Mouse (Mus musculus) hindbrain, embryonic 16.5 days (tissue): ENCODE data around the gene Pfdn2. TPM values are rescaled to one million over a fixed set of nuclear protein-coding genes. Genes with fewer than 3 reads are reported as not detected.

Experiments
- ATAC-seq: fragments of 200-750 bp; cut with Nextera tagmentation; 2 replicates; pipeline ENCODE4 v1.8.0; 2017; ENCODE audit warnings: moderate TSS enrichment, moderate library complexity
- H3K27ac ChIP-seq: fragments of 300-500 bp; sonication (generic); 2 replicates; pipeline ENCODE4 v1.5.1; 2014; ENCODE audit warnings: low read depth, mild to moderate bottlenecking, control low read depth, low read length, moderate library complexity
- H3K27me3 ChIP-seq: fragments of 300-500 bp; sonication (generic); replicated peaks from 2 replicates; pipeline ENCODE4 v1.6.1; 2014; ENCODE audit warnings: low read length; ENCODE audit not compliant: control insufficient read depth, insufficient read depth
- H3K36me3 ChIP-seq: fragments of 300-500 bp; sonication (generic); 2 replicates; pipeline ENCODE4 v1.6.1; 2014; ENCODE audit warnings: mild to moderate bottlenecking, low read length, moderate library complexity, mixed read lengths; ENCODE audit not compliant: control insufficient read depth, insufficient read depth
- H3K4me1 ChIP-seq: fragments of 300-500 bp; sonication (generic); 2 replicates; pipeline ENCODE4 v1.6.1; 2014; ENCODE audit warnings: low read depth, low read length; ENCODE audit not compliant: control insufficient read depth, insufficient read depth
- H3K4me2 ChIP-seq: fragments of 300-500 bp; sonication (generic); 2 replicates; pipeline ENCODE4 v1.6.1; 2014; ENCODE audit warnings: mild to moderate bottlenecking, low read length, control low read depth, moderate library complexity
- H3K4me3 ChIP-seq: fragments of 300-500 bp; sonication (generic); 2 replicates; pipeline ENCODE4 v1.5.1; 2014; ENCODE audit warnings: mild to moderate bottlenecking, low read length, control low read depth, moderate library complexity
- H3K9ac ChIP-seq: fragments of 300-500 bp; sonication (generic); 2 replicates; pipeline ENCODE4 v1.6.1; 2014; ENCODE audit warnings: low read depth, mild to moderate bottlenecking, control low read depth, low read length, moderate library complexity
- H3K9me3 ChIP-seq: fragments of 300-500 bp; sonication (generic); 2 replicates; pipeline ENCODE4 v1.6.1; 2014; ENCODE audit warnings: mild to moderate bottlenecking, low read length, moderate library complexity; ENCODE audit not compliant: control insufficient read depth
- WGBS: fragments of 180-500 bp; shearing (Covaris S2); extraction: QIAGEN DNeasy Blood & Tissue Kit; methylation state at CpG from one replicate; pipeline ENCODE4 v1.1.7; 2014; 5-methylcytosine and 5-hydroxymethylcytosine counted together
- polyA plus RNA-seq: library from polyadenylated mRNA; unstranded; fragments of >200 nt; fragmentation: Nextera tagmentation; extraction: Ambion mirVana; gene quantifications from 2 replicates; pipeline ENCODE4 v1.2.1, GENCODE M21; 2015

Pfdn2 gene
- polyA plus RNA-seq, 1 experiment from 2014 or later: 143 TPM

- no peak overlapping the region for H3K9ac ChIP-seq
- H3K4me3 ChIP-seq: no peak overlapping the region
- 61% methylated on average over 7 of the region's 7 CpGs for WGBS
- no peaks in the 10 kb centered on the region for H3K27me3 ChIP-seq
- H3K36me3 ChIP-seq: no peaks in the 10 kb centered on the region
- ATAC-seq: no peak
- no peaks in the 10 kb centered on the region for H3K9me3 ChIP-seq
- no peak overlapping the region for H3K4me2 ChIP-seq
- no peak overlapping the region for H3K27ac ChIP-seq
- peaks cover 6% of the 10 kb centered on the region; the same call in 1 of the 2 replicates for H3K4me1 ChIP-seq
Measured at GRCm38 (mm10) chr1:171365934-171366333, 20.5 kb downstream of the Pfdn2 start.

- H3K27me3 ChIP-seq: no peaks in the 10 kb centered on the region; the same call in 1 of the 2 replicates
- 48% methylated on average over 20 of the region's 20 CpGs for WGBS
- no peak within 1 kb of the TSS for H3K27ac ChIP-seq
- no peak within 1 kb of the TSS for H3K9ac ChIP-seq
- no peak within 1 kb of the TSS for H3K4me3 ChIP-seq
- H3K36me3 ChIP-seq: no peaks in the 10 kb centered on the region
- no peaks in the 10 kb centered on the region for H3K9me3 ChIP-seq
- no peaks in the 10 kb centered on the region for H3K4me1 ChIP-seq
- no peak for ATAC-seq
- no peak within 1 kb of the TSS for H3K4me2 ChIP-seq
Measured at GRCm38 (mm10) chr1:171369845-171370556, 24.5 kb downstream of the Pfdn2 start, which contains the start of gene Nectin4. Gene Nectin4 (plus strand): TSS chr1:171370099.

GRCm38 (mm10) chr1:171372880-171373279 lies 27.4 kb downstream of the Pfdn2 start:
- Histone ChIP-seq H3K4me2 (no peak overlapping the region), H3K36me3 (no peaks in the 10 kb centered on the region), H3K27ac (no peak overlapping the region), H3K9ac (no peak overlapping the region), H3K4me1 (no peaks in the 10 kb centered on the region), H3K4me3 (no peak overlapping the region), H3K9me3 (no peaks in the 10 kb centered on the region), H3K27me3 (no peaks in the 10 kb centered on the region; the same call in 1 of the 2 replicates)
- 55% methylated on average over 3 of the region's 3 CpGs for WGBS
- ATAC-seq: no peak

GRCm38 (mm10) chr1:171373946-171374345 lies 28.5 kb downstream of the Pfdn2 start:
- H3K9ac ChIP-seq: no peak overlapping the region
- no peaks in the 10 kb centered on the region for H3K36me3 ChIP-seq
- H3K4me1 ChIP-seq: no peaks in the 10 kb centered on the region
- no peak for ATAC-seq
- H3K27ac ChIP-seq: no peak overlapping the region
- no peak overlapping the region for H3K4me3 ChIP-seq
- H3K27me3 ChIP-seq: no peaks in the 10 kb centered on the region; the same call in 1 of the 2 replicates
- no peak overlapping the region for H3K4me2 ChIP-seq
- H3K9me3 ChIP-seq: no peaks in the 10 kb centered on the region
- WGBS: 10% methylated on average over 3 of the region's 4 CpGs

- Histone ChIP-seq H3K4me1 (peaks cover 9% of the 10 kb centered on the region; the same call in 1 of the 2 replicates), H3K9ac (no peak overlapping the region), H3K4me3 (no peak overlapping the region), H3K27me3 (no peaks in the 10 kb centered on the region; the same call in none of the 2 replicates), H3K27ac (no peak overlapping the region), H3K9me3 (no peaks in the 10 kb centered on the region), H3K36me3 (no peaks in the 10 kb centered on the region), H3K4me2 (no peak overlapping the region)
- ATAC-seq: no peak
- WGBS: 40% methylated on average over 8 of the region's 9 CpGs
Measured at GRCm38 (mm10) chr1:171375646-171376097, 30.2 kb downstream of the Pfdn2 start.

- no peaks in the 10 kb centered on the region for H3K9me3 ChIP-seq
- WGBS: 91% methylated on average over 6 of the region's 6 CpGs
- no peak overlapping the region for H3K9ac ChIP-seq
- H3K27me3 ChIP-seq: no peaks in the 10 kb centered on the region; the same call in none of the 2 replicates
- H3K4me1 ChIP-seq: peaks cover 9% of the 10 kb centered on the region; the same call in 1 of the 2 replicates
- no peak overlapping the region for H3K4me3 ChIP-seq
- H3K4me2 ChIP-seq: no peak overlapping the region
- H3K36me3 ChIP-seq: no peaks in the 10 kb centered on the region
- H3K27ac ChIP-seq: no peak overlapping the region
- ATAC-seq: no peak
Measured at GRCm38 (mm10) chr1:171378298-171378697, 32.8 kb downstream of the Pfdn2 start.

GRCm38 (mm10) chr1:171379935-171380599 lies 34.6 kb downstream of the Pfdn2 start:
- peak; percentile 86 for ATAC-seq
- Histone ChIP-seq H3K4me1 (peaks cover 9% of the 10 kb centered on the region; the same call in 1 of the 2 replicates), H3K9ac (peak overlapping the region; percentile 66), H3K27ac (peak overlapping the region; percentile 47; the same call in 1 of the 2 replicates), H3K4me3 (peak overlapping the region; percentile 39), H3K36me3 (no peaks in the 10 kb centered on the region), H3K4me2 (peak overlapping the region; percentile 71), H3K27me3 (no peaks in the 10 kb centered on the region; the same call in 1 of the 2 replicates), H3K9me3 (no peaks in the 10 kb centered on the region)
- 3% methylated on average over 31 of the region's 31 CpGs for WGBS

GRCm38 (mm10) chr1:171382096-171382620 lies 36.7 kb downstream of the Pfdn2 start:
- no peak overlapping the region for H3K4me3 ChIP-seq
- H3K4me2 ChIP-seq: no peak overlapping the region
- no peak overlapping the region for H3K9ac ChIP-seq
- peaks cover 9% of the 10 kb centered on the region; the same call in 1 of the 2 replicates for H3K4me1 ChIP-seq
- no peaks in the 10 kb centered on the region for H3K9me3 ChIP-seq
- 76% methylated on average over 11 of the region's 11 CpGs for WGBS
- no peak for ATAC-seq
- H3K27ac ChIP-seq: no peak overlapping the region
- no peaks in the 10 kb centered on the region for H3K36me3 ChIP-seq
- H3K27me3 ChIP-seq: no peaks in the 10 kb centered on the region; the same call in 1 of the 2 replicates

- no peak for ATAC-seq
- H3K9ac ChIP-seq: no peak overlapping the region
- WGBS: 67% methylated on average over 9 of the region's 9 CpGs
- no peak overlapping the region for H3K27ac ChIP-seq
- no peak overlapping the region for H3K4me3 ChIP-seq
- peaks cover 9% of the 10 kb centered on the region; the same call in 1 of the 2 replicates for H3K4me1 ChIP-seq
- H3K9me3 ChIP-seq: no peaks in the 10 kb centered on the region
- no peaks in the 10 kb centered on the region; the same call in 1 of the 2 replicates for H3K27me3 ChIP-seq
- H3K4me2 ChIP-seq: no peak overlapping the region
- no peaks in the 10 kb centered on the region for H3K36me3 ChIP-seq
Measured at GRCm38 (mm10) chr1:171384361-171384760, 38.9 kb downstream of the Pfdn2 start.
